Mouse (Mus musculus) CH12.LX (cell line): ENCODE measurements around the gene Rrp15. TPM values are rescaled to one million over a fixed set of nuclear protein-coding genes. Genes with fewer than 3 reads are reported as not detected.
"Not testable (repeated sequence)": the region's sequence is repeated elsewhere in the genome, so short reads cannot be mapped to it uniquely, and the experiment has no call there.

Experiments used
- DNase-seq: peaks from one replicate; pipeline ENCODE4 v3.0.0-alpha.2; 2013; ENCODE audit errors: extremely low read depth
- H3K27ac ChIP-seq: 2 replicates; pipeline ENCODE4 v1.5.1; 2012; ENCODE audit warnings: low read depth, mild to moderate bottlenecking, control low read depth, moderate library complexity; ENCODE audit not compliant: insufficient read depth
- H3K27me3 ChIP-seq: replicated peaks from 2 replicates; pipeline ENCODE3; 2012; ENCODE audit warnings: inconsistent platforms
- H3K36me3 ChIP-seq, 2 experiments: replicated peaks in 1 of 2; 2 replicates each; pipeline versions ENCODE3 to v1.6.1; 2012; ENCODE audit warnings: inconsistent platforms in 1 of 2, low read length in 1 of 2, mild to moderate bottlenecking in 1 of 2, mixed read lengths in 1 of 2, moderate library complexity in 1 of 2; ENCODE audit not compliant: control insufficient read depth in 1 of 2, insufficient read depth in 1 of 2
- H3K4me1 ChIP-seq, 2 experiments: 2 replicates each; pipeline ENCODE4 v1.6.1; 2012; ENCODE audit warnings: inconsistent platforms in 1 of 2, moderate library complexity in 1 of 2; ENCODE audit not compliant: insufficient read depth in 2 of 2, control insufficient read depth in 1 of 2
- H3K4me2 ChIP-seq: 2 replicates; pipeline ENCODE4 v1.6.1; 2012; ENCODE audit warnings: low read depth, mild to moderate bottlenecking, control low read depth; ENCODE audit not compliant: poor library complexity, insufficient read depth, severe bottlenecking
- H3K4me3 ChIP-seq, 3 experiments: fragments of 150-350 bp in 1 of 3; sonication (generic) in 1 of 3; replicated peaks in 1 of 3; 2 replicates each; pipeline versions ENCODE3 to v1.5.1; 2011 to 2012; ENCODE audit warnings: low read depth in 2 of 3, low read length in 2 of 3, mild to moderate bottlenecking in 2 of 3, moderate library complexity in 2 of 3, control low read depth in 1 of 3, improper control_type of control experiment in 1 of 3, inconsistent platforms in 1 of 3, mixed read lengths in 1 of 3; ENCODE audit not compliant: poor library complexity in 1 of 3
- H3K79me2 ChIP-seq: replicated peaks from 2 replicates; pipeline ENCODE4 v1.6.1; 2012; ENCODE audit warnings: mild to moderate bottlenecking, moderate library complexity; ENCODE audit not compliant: control insufficient read depth, poor library complexity, insufficient read depth, severe bottlenecking; ENCODE audit errors: extremely low read depth
- H3K9ac ChIP-seq: 2 replicates; pipeline ENCODE4 v1.6.1; 2012; ENCODE audit warnings: low read depth, mild to moderate bottlenecking, control low read depth, moderate library complexity; ENCODE audit not compliant: insufficient read depth
- H3K9me3 ChIP-seq: replicated peaks from 2 replicates; pipeline ENCODE3; 2012; ENCODE audit warnings: low read length, inconsistent platforms, mixed read lengths
- CHD1 ChIP-seq: IDR thresholded peaks from 2 replicates; pipeline ENCODE4 v1.6.1; 2012; ENCODE audit warnings: low read depth, low read length, improper control_type of control experiment, inconsistent platforms
- CTCF ChIP-seq, 2 experiments: IDR thresholded peaks in 1 of 2; conservative IDR thresholded peaks in 1 of 2; 2 replicates each; pipeline ENCODE4 v1.5.1; 2011 to 2012; ENCODE audit warnings: low read depth in 2 of 2, low read length in 2 of 2, improper control_type of control experiment in 1 of 2, inconsistent platforms in 1 of 2, mild to moderate bottlenecking in 1 of 2, moderate library complexity in 1 of 2
- JUND ChIP-seq: conservative IDR thresholded peaks from 2 replicates; pipeline ENCODE4 v1.6.1; 2011; ENCODE audit warnings: low read depth, low read length, improper control_type of control experiment
- MYC ChIP-seq: IDR thresholded peaks from 2 replicates; pipeline ENCODE4 v1.6.1; 2011; ENCODE audit warnings: low read depth, mild to moderate bottlenecking, improper control_type of control experiment, low read length
- NELFE ChIP-seq: IDR thresholded peaks from 2 replicates; pipeline ENCODE4 v1.6.1; 2011; ENCODE audit warnings: low read depth, low read length, improper control_type of control experiment
- POLR2AphosphoS2 ChIP-seq: IDR thresholded peaks from 2 replicates; pipeline ENCODE4 v1.6.1; 2011; ENCODE audit warnings: low read depth, low read length, improper control_type of control experiment
- RAD21 ChIP-seq: IDR thresholded peaks from 2 replicates; pipeline ENCODE4 v1.6.1; 2011; ENCODE audit warnings: low read depth, mild to moderate bottlenecking, low read length, improper control_type of control experiment, moderate library complexity
- TCF12 ChIP-seq: IDR thresholded peaks from 2 replicates; pipeline ENCODE4 v1.6.1; 2014; ENCODE audit warnings: low read depth, mild to moderate bottlenecking, inconsistent platforms, low read length, improper control_type of control experiment
- dilution Hi-C: fragments of 300-500 bp; cut with MboI; formaldehyde crosslinking; loops from 2 replicates; pipeline ENCODE4 v1.14.3; 2020; ENCODE audit warnings: low sequenced_read_pairs; ENCODE audit not compliant: extremely low pct_unique_long_range_greater_than_20kb, extremely low pct_ligation_motif_present
- in situ Hi-C: fragments of 300-500 bp; cut with MboI; formaldehyde crosslinking; loops from 3 replicates; pipeline ENCODE4 v1.14.3; 2019; ENCODE audit warnings: low sequenced_read_pairs, low pct_ligation_motif_present, low pct_unique_long_range_greater_than_20kb, mixed read lengths
- polyA plus RNA-seq: library from polyadenylated mRNA; unstranded; fragments of >175 nt; gene quantifications from 2 replicates; pipeline ENCODE4 v1.2.1, GENCODE M21; 2012; ENCODE audit warnings: low read depth; ENCODE audit not compliant: insufficient read length
- total RNA-seq, 2 experiments: library from RNA; depleted of rRNA; stranded (reverse); fragments of 300-350 nt in 1 of 2; fragments of >200 nt in 1 of 2; gene quantifications; 2 replicates each; pipeline ENCODE4 v1.2.3; 2012 to 2014

Rrp15 gene
- total and polyA plus RNA-seq, 3 experiments, result 83.8 to 176 (median 172) TPM

- H3K36me3 ChIP-seq, result no peaks in the 10 kb centered on the region
- H3K4me1 ChIP-seq, result peaks cover 0 to 18% of the 10 kb centered on the region in 2 experiments; a peak in 2 of 4 replicates
- no peaks in the 10 kb centered on the region for H3K27me3 ChIP-seq
- peak; percentile 1; the same call in 1 of the 2 replicates for TF ChIP-seq RAD21
- no peak for TF ChIP-seq CHD1
- TF ChIP-seq CTCF (conservative IDR thresholded peaks at IDR 0.05 in 1 of 2, IDR thresholded peaks at IDR 0.05 in 1 of 2; ENCODE audit: low read depth in 2 of 2, low read length in 2 of 2), result peak; percentile 40 to 41; a peak in 3 of 4 replicates
- TF ChIP-seq NELFE, result no peak
- TF ChIP-seq POLR2AphosphoS2, result no peak
- TF ChIP-seq JUND, result no peak
- no peak for TF ChIP-seq MYC
- TF ChIP-seq, all 38 proteins: peak for 2
- Histone ChIP-seq H3K9me3 (peaks cover 2% of the 10 kb centered on the region), H3K27ac (no peak overlapping the region), H3K79me2 (no peaks in the 10 kb centered on the region), H3K4me3 (no peak overlapping the region), H3K4me2 (no peak overlapping the region), H3K9ac (no peak overlapping the region)
- in situ Hi-C loops (no loop called here), dilution Hi-C loops (no loop called here)
- DNase-seq, result no peak
Measured at GRCm38 (mm10) chr1:186770659-186771058, 21.5 kb upstream of the Rrp15 start.

DNA sequence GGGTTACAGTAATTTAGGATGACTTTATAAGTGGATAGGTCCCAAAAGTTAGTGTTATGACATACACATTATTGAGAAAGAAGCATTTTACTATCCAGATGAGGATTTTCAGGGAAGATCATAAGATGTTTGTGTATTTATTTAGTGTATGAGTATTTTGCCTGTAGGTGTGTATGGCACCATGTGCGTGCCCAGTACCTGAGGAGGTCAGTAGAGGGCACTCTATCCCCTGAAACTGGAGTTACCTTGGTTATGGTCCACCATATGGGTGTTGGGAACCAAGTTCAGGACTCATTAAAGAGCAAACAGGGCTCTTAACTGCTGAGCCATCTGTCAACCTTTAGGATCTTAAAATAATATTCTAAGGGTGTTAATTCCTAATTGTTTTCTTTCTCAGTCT, 19.2 kb upstream of the Rrp15 start:
- H3K9me3 ChIP-seq, result peaks cover 2% of the 10 kb centered on the region
- no peak overlapping the region for H3K9ac ChIP-seq
- DNase-seq, result no peak
- H3K36me3 ChIP-seq, result no peaks in the 10 kb centered on the region
- TF ChIP-seq CTCF (conservative IDR thresholded peaks at IDR 0.05 in 1 of 2, IDR thresholded peaks at IDR 0.05 in 1 of 2; ENCODE audit: low read depth in 2 of 2, low read length in 2 of 2) (peak in 1 of 2 experiments; percentile 22; a peak in 2 of 4 replicates), TCF12 (no peak)
- TF ChIP-seq, all 38 proteins: peak for 1
- Histone ChIP-seq H3K4me3 (no peak overlapping the region), H3K27me3 (no peaks in the 10 kb centered on the region), H3K4me1 (peaks cover 0 to 14% of the 10 kb centered on the region in 2 experiments; a peak in 2 of 4 replicates), H3K27ac (no peak overlapping the region), H3K79me2 (no peaks in the 10 kb centered on the region), H3K4me2 (no peak overlapping the region)
- dilution Hi-C loops, result no loop called here
- in situ Hi-C loops, result no loop called here

- H3K4me3 ChIP-seq, H3K79me2 ChIP-seq, H3K27ac ChIP-seq, in situ Hi-C loops, H3K4me2 ChIP-seq, DNase-seq, H3K27me3 ChIP-seq, H3K9me3 ChIP-seq, H3K4me1 ChIP-seq, H3K9ac ChIP-seq, H3K36me3 ChIP-seq, dilution Hi-C loops: not testable (repeated sequence)
Measured at GRCm38 (mm10) chr1:186763451-186763850, 14.3 kb upstream of the Rrp15 start.
